Mouse (Mus musculus): Measurements from ENCODE around the gene Pter.

Pter gene

GRCm38 (mm10) chr2:12923804-12924591, at the start of gene Pter:
Pter (plus strand) TSS chr2:12924041.
- DNase-seq (ENCODE audit: low spot score) = peak; percentile 85

- DNase-seq (ENCODE audit: low spot score) = no peak
Measured at GRCm38 (mm10) chr2:12874232-12874631, 49.6 kb upstream of the Pter start.

- no peak for DNase-seq (ENCODE audit: low spot score)
Measured at GRCm38 (mm10) chr2:12879492-12879891, 44.3 kb upstream of the Pter start.

GRCm38 (mm10) chr2:12881009-12881408, 42.8 kb upstream of the Pter start:
- no peak for DNase-seq (ENCODE audit: low spot score)

- DNase-seq (ENCODE audit: low spot score) = no peak
Measured at GRCm38 (mm10) chr2:12883276-12883914, 40.4 kb upstream of the Pter start.

DNA sequence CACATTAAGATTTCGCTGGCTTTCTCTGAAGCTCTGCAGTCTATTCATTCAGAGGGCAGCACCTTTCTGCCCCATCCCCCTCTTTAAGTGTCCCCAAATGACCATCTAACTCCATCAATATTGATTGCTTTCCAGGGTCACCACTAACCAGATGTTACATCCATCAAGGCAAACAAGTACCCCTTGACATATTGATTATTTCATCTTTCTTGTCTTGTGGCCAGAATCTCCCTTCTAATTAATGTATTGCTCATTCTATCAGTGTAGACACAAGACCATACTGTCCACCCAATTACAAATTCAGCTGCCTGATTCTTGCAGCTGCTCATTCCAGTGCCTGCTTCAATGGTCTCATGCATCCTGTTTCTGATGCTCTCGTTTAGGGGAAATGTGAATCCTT, 36.8 kb upstream of the Pter start:
- no peak for DNase-seq (ENCODE audit: low spot score)

- no peak for DNase-seq (ENCODE audit: low spot score)
Measured at GRCm38 (mm10) chr2:12905786-12906185, 18.1 kb upstream of the Pter start.

DNA sequence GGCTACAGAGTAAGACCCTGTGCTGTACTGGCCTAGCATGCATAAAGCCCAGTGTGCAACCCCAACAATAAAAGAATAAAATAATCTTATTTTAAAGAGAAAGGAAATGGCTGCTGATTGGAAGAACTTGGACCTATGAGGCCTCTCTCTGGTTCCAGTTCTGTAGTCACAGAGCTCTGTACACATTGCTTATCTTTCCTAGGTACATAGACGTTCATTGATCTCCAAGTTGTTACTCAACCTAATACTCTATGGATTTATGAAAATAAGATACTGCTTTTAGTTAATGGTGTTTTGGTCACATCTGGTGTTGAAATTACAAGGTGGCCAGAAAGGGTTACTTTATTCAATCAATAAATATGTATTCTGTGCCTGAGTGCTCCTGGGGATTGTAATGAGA, 1.8 kb downstream of the Pter start:
- DNase-seq (ENCODE audit: low spot score) = no peak

- no peak for DNase-seq (ENCODE audit: low spot score)
Measured at GRCm38 (mm10) chr2:12930338-12930737, 6.5 kb downstream of the Pter start.

GRCm38 (mm10) chr2:12933905-12934304, 10.1 kb downstream of the Pter start:
- no peak for DNase-seq (ENCODE audit: low spot score)

DNA sequence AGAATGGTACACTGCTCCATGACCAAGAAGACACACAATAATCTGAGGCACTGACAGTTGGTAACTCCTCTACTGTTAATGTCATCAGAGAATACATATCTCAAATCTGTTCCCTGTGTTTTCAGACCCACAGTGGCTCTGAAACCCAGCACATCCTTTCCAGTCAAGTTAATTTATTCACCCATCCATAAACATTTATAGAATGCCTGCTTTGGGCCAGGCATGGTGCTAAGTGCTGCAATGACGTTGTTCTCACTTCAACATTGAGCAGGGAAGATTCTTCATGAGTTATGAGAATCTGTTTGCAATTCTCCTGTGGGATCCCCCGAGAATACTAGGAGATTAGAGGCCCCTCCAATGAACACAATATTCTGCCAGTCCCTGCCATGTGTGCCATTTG, 11.4 kb downstream of the Pter start:
- no peak for DNase-seq (ENCODE audit: low spot score)

- DNase-seq (ENCODE audit: low spot score) = no peak
Measured at GRCm38 (mm10) chr2:12937461-12938217, 13.8 kb downstream of the Pter start.

GRCm38 (mm10) chr2:12938641-12939040, 14.8 kb downstream of the Pter start:
- no peak for DNase-seq (ENCODE audit: low spot score)

- DNase-seq (ENCODE audit: low spot score) = no peak
Measured at GRCm38 (mm10) chr2:12956703-12957424, 33.0 kb downstream of the Pter start.

- no peak for DNase-seq (ENCODE audit: low spot score)
Measured at GRCm38 (mm10) chr2:12970049-12970724, 46.3 kb downstream of the Pter start.

DNA sequence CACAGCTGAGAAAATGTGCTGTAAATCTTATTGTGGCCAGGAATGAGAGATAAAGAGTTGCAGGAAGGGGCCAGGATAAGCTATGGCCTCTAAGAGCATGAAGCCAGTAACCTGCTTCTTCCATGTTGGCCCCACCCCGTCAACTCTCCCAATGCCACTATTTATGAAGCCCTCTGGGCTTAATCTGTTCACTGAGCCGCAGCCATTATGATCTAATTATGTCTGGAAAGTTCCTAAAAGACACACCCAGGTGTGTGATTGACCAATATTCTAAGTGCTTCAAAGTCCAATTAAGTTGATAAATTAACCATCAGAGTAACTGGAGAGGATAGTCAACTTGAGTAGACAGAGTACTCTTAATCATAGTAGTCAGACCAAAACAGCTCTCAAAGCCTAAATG, 49.9 kb downstream of the Pter start:
- DNase-seq (ENCODE audit: low spot score) = no peak

- DNase-seq (ENCODE audit: low spot score) = no peak
Measured at GRCm38 (mm10) chr2:12977367-12977766, 53.5 kb downstream of the Pter start.

- DNase-seq (ENCODE audit: low spot score) = no peak
Measured at GRCm38 (mm10) chr2:12978771-12979170, 54.9 kb downstream of the Pter start.

- no peak for DNase-seq (ENCODE audit: low spot score)
Measured at GRCm38 (mm10) chr2:12984901-12985732, 61.3 kb downstream of the Pter start.

DNA sequence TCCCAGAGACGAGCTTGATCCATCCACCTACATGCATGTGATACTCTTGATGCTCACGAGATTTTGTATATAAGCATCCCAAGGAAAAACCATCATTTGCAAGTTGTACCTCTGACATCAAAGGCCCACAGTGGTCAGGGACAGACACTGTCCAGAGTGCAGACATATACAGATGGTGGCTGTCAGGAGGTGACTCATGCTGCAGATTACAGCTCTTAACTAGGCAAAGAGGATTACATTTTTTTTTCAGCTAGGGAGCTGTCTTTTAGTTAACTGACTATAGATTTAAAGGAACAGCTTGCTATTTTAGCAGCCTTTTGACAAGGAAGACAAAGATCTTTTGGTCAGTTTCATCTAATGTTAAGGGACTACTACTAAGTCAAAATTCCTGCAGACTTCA, 76.2 kb downstream of the Pter start:
- no peak for DNase-seq (ENCODE audit: low spot score)

DNA sequence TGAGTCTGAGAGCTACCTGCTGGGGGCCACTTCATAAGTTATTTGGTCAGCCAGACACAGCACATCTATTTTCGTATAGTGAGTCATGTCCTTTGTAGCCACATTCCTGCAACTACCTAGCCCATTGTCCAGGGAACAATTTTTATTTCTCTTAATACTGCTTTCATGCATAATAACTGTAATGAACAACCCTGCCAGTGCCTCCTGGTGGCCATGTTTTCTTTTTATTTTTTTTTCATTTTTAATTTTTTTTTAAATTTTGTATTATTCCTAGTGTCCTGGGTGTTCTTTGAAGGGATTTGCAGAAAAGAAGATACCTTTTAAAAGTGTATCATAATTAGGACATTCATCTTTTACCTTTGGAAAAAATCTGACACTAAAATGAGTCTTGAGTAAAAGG, 84.6 kb downstream of the Pter start:
- no peak for DNase-seq (ENCODE audit: low spot score)

Measured in ovary, adult 18-20 months (tissue).